Mouse (Mus musculus): Measurements from ENCODE around the gene Usp18.

DNA sequence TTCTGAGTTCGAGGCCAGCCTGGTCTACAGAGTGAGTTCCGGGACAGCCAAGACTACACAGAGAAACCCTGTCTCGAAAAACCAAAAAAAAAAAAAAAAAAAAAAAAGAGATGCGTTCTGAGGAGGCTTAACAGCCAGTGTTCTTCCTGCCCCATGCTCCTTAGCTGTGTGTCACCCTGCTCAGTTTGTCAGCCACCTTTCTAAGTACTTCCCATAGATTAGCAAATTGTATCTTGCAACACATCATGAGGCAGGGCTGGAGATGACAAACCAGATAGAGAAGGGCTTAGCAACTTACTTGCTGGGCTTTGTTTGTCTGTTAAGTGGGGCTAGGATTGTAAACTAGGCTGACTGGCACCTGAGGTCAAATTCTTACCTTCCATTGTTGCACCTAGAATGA lies 45.2 kb upstream of the Usp18 start:
- TF ChIP-seq CTCF (IDR thresholded peaks at IDR 0.05; ENCODE audit: low read depth) (no peak), EP300 (IDR thresholded peaks at IDR 0.05; ENCODE audit: low read depth) (no peak)
